Mouse (Mus musculus) central nervous system, embryonic 11.5 days (tissue): ENCODE data around the gene Ireb2. TPM values are rescaled to one million over a fixed set of nuclear protein-coding genes. Genes with fewer than 3 reads are reported as not detected.

Source experiments
- polyA plus RNA-seq: library from polyadenylated mRNA; depleted of rRNA; stranded (reverse); fragments of >200 nt; gene quantifications from 2 replicates; pipeline ENCODE4 v1.2.3, GENCODE M21; 2012; rRNA removed

Gene Ireb2
- polyA plus RNA-seq: 42.3 and 68.3 TPM in 2 replicates

GRCm38 (mm10) chr9:54863363-54864281 is at the start of gene Ireb2:
TSS of gene Ireb2 (plus strand) at chr9:54863789.

GRCm38 (mm10) chr9:54917010-54917677 is 53.6 kb downstream of the Ireb2 start, which contains the start of gene Hykk:
TSS of gene Hykk (plus strand) at chr9:54917283.

GRCm38 (mm10) chr9:54950575-54951321 is 87.2 kb downstream of the Ireb2 start, which contains the start of the genes Psma4 and AY074887:
TSS of gene Psma4 (plus strand) at chr9:54950790.
TSS of gene AY074887 (minus strand) at chr9:54950998.

Other genes starting within 250 kb of the Ireb2 start
- gene Acsbg1, start 201.9 kb upstream of the Ireb2 start, polyA plus RNA-seq: 5.6 and 6.5 TPM in 2 replicates
- gene Dnaja4, start 164.9 kb upstream of the Ireb2 start, polyA plus RNA-seq: 4.1 and 4.6 TPM in 2 replicates
- gene Wdr61, start 129.3 kb upstream of the Ireb2 start, polyA plus RNA-seq: 83.8 and 105 TPM in 2 replicates
- 707 and 862 TPM in 2 replicates for gene Crabp1, start 99.0 kb upstream of the Ireb2 start, polyA plus RNA-seq
- gene Hykk, start 53.5 kb downstream of the Ireb2 start, polyA plus RNA-seq: 1.8 and 3.7 TPM in 2 replicates
- 161 and 281 TPM in 2 replicates for gene Psma4, start 87.0 kb downstream of the Ireb2 start, polyA plus RNA-seq
- 0.25 TPM in 1 of 2 replicates, not detected in the other for gene AY074887, start 87.2 kb downstream of the Ireb2 start, polyA plus RNA-seq
- gene Chrna5, start 117.1 kb downstream of the Ireb2 start, polyA plus RNA-seq: 2.7 and 2.9 TPM in 2 replicates
- gene Chrna3, start 162.8 kb downstream of the Ireb2 start, polyA plus RNA-seq: 5.2 and 8.7 TPM in 2 replicates
- gene Chrnb4, start 185.0 kb downstream of the Ireb2 start, polyA plus RNA-seq: 1.5 and 2.7 TPM in 2 replicates